Mouse (Mus musculus): Measurements from ENCODE around the gene Atg4d.

- TF ChIP-seq CTCF (IDR thresholded peaks at IDR 0.05; ENCODE audit: low read depth, low read length) (no peak), POLR2A (IDR thresholded peaks at IDR 0.05; ENCODE audit: extremely low read depth, insufficient read depth, low read length) (no peak)
These were observed 28.1 kb upstream of the Atg4d start for GRCm38 (mm10) chr9:21236991-21237367.
